Mouse (Mus musculus): Measurements from ENCODE around the gene Uqcc2. TPM values are rescaled to one million over a fixed set of nuclear protein-coding genes. Genes with fewer than 3 reads are reported as not detected.

The Uqcc2 gene
- polyA plus RNA-seq, 1 experiment from 2014 or later, result 146 TPM

DNA sequence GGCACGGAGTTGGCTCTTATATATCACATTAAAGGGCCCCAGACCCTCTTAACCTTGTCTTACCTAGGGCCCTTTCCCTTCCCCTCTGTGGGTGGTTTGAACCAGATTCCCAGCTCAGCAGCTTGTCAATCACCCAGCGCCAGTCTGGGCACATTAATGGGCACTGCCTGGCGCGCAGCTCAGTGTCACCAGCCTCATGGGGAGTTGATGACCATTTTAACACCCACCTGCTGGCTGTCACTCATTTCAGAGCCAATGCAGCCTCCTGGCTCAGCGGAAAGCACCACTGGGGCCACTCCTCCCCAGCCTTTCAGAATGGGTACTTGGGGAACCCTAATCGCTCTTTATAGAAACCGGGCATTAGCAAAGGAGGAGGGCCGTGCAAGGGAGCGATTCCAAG is 4.7 kb upstream of the Uqcc2 start:
- H3K4me2 ChIP-seq, result no peak overlapping the region
- no peak for ATAC-seq (ENCODE audit: insufficient read depth)

DNA sequence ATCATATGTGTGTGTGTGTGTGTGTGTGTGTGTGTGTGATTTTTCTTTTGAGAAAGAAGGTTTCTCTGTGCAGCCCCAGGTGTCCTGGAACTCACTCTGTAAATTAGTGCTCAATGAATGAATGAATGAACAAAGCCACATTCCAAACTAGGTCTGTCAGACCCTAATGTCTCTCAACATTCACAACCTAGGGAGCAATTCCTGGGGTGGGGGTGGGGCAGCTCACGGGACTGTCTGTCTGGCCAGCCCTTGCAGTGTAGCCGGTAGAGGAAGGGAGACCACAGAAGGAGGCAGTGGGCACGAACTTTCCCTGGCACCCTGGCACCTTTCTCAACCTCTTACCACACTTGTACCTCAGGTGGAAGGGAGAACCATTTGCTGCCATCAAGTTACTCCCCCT is 999 bp upstream of the Uqcc2 start:
- Histone ChIP-seq H3K9me3 (replicated peaks) (no peaks in the 10 kb centered on the region), H3K27me3 (no peaks in the 10 kb centered on the region), H3K4me1 (replicated peaks) (peaks cover 56% of the 10 kb centered on the region), H3K9ac (no peak overlapping the region), H3K27ac (replicated peaks) (no peak overlapping the region; the same call in 1 of the 2 replicates), H3K4me2 (no peak overlapping the region), H3K4me3 (replicated peaks) (no peak overlapping the region), H3K36me3 (replicated peaks) (no peaks in the 10 kb centered on the region)
- no peak for ATAC-seq (ENCODE audit: insufficient read depth)
- WGBS (ENCODE audit: insufficient replicate concordance), result 26% methylated on average over 3 of the region's 3 CpGs

More for the DNA sequence above, 4.7 kb upstream of the Uqcc2 start:
- no peak overlapping the region for H3K9ac ChIP-seq
- H3K4me3 ChIP-seq (replicated peaks), result no peak overlapping the region
- peaks cover 9% of the 10 kb centered on the region; the same call in 1 of the 2 replicates for H3K27me3 ChIP-seq
- WGBS (ENCODE audit: insufficient replicate concordance), result 80% methylated on average over 9 of the region's 9 CpGs
- H3K4me1 ChIP-seq (replicated peaks), result peaks cover 20% of the 10 kb centered on the region
- H3K9me3 ChIP-seq (replicated peaks), result no peaks in the 10 kb centered on the region
- H3K36me3 ChIP-seq (replicated peaks), result no peaks in the 10 kb centered on the region
- H3K27ac ChIP-seq (replicated peaks), result no peak overlapping the region

DNA sequence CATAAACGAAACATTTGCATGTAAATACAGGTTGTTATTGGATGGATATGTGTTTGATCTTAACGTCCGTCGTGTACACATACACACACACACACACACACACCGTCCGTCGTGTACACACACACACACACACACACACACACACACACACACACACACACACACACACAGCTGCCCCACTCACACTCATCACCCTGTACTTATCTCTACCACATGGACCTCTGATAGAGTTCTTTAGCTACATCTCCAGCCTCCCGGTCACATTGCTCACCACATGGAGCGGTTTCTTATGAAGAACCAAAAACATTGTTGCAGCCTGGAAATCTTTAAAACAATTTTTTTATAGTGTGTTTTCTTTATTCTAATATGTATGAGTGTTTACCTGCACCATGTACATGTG is 471 bp upstream of the Uqcc2 start:
- ATAC-seq (ENCODE audit: insufficient read depth), result peak; percentile 56

DNA sequence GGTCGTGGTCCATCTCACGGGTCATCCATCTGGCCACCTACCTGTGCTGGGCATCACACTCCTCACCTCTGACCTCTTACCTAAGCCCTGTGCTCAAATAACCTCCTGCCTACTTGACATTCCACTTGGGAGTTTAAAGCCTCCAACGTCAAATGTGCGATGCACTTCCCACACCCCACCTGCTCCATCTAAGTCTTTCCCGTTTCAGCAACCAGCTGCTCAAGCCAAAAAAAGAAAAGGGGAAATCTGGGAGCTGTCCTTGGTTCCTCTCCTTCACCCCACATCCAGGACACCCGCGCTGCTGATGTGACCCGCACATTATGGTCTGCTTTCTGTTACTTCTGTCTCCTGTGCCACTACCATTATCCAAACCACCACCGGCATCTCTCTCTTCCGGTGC is 1.5 kb downstream of the Uqcc2 start:
- no peak overlapping the region for H3K4me2 ChIP-seq
- H3K36me3 ChIP-seq (replicated peaks), result no peaks in the 10 kb centered on the region
- peaks cover 64% of the 10 kb centered on the region for H3K4me1 ChIP-seq (replicated peaks)
- 87% methylated on average over 10 of the region's 10 CpGs for WGBS (ENCODE audit: insufficient replicate concordance)
- no peaks in the 10 kb centered on the region for H3K27me3 ChIP-seq
- H3K9ac ChIP-seq, result no peak overlapping the region
- no peak overlapping the region for H3K4me3 ChIP-seq (replicated peaks)
- no peaks in the 10 kb centered on the region for H3K9me3 ChIP-seq (replicated peaks)
- no peak for ATAC-seq (ENCODE audit: insufficient read depth)
- H3K27ac ChIP-seq (replicated peaks), result no peak overlapping the region

More for the DNA sequence above, 471 bp upstream of the Uqcc2 start:
- H3K36me3 ChIP-seq (replicated peaks), result no peaks in the 10 kb centered on the region
- H3K4me3 ChIP-seq (replicated peaks), result peak overlapping the region; percentile 71
- peaks cover 58% of the 10 kb centered on the region for H3K4me1 ChIP-seq (replicated peaks)
- 8% methylated on average over 9 of the region's 9 CpGs for WGBS (ENCODE audit: insufficient replicate concordance)
- peak overlapping the region; percentile 65 for H3K27ac ChIP-seq (replicated peaks)
- H3K9me3 ChIP-seq (replicated peaks), result no peaks in the 10 kb centered on the region
- peak overlapping the region; percentile 78 for H3K4me2 ChIP-seq
- peak overlapping the region; percentile 35; the same call in 1 of the 2 replicates for H3K9ac ChIP-seq
- no peaks in the 10 kb centered on the region for H3K27me3 ChIP-seq

DNA sequence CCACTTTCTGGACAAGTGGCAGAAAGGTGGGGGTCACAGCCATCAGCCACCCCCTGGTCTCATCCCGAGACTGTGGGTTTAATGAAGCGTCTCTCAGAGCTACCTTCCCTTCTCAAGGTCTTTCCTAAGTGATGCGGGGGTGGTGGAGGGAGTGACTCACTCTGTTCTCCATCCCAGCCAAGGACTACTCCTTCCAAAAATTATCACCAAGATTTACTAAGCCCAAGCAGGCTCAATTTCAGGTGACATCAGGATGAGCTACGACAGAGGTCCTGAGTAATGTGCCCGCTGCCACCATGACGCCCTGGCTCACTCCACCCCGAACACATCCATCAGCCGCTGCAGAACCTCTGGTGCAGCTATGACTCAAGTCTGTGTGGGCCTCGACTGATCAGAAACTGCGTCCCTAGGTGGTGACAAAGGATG is 2.5 kb downstream of the Uqcc2 start:
- H3K9ac ChIP-seq, result no peak overlapping the region
- no peak overlapping the region for H3K4me2 ChIP-seq
- H3K36me3 ChIP-seq (replicated peaks), result no peaks in the 10 kb centered on the region
- no peak overlapping the region for H3K27ac ChIP-seq (replicated peaks)
- H3K4me3 ChIP-seq (replicated peaks), result no peak overlapping the region
- H3K27me3 ChIP-seq, result no peaks in the 10 kb centered on the region
- peaks cover 70% of the 10 kb centered on the region for H3K4me1 ChIP-seq (replicated peaks)
- no peaks in the 10 kb centered on the region for H3K9me3 ChIP-seq (replicated peaks)
- ATAC-seq (ENCODE audit: insufficient read depth), result no peak
- WGBS (ENCODE audit: insufficient replicate concordance), result 74% methylated on average over 10 of the region's 10 CpGs

DNA sequence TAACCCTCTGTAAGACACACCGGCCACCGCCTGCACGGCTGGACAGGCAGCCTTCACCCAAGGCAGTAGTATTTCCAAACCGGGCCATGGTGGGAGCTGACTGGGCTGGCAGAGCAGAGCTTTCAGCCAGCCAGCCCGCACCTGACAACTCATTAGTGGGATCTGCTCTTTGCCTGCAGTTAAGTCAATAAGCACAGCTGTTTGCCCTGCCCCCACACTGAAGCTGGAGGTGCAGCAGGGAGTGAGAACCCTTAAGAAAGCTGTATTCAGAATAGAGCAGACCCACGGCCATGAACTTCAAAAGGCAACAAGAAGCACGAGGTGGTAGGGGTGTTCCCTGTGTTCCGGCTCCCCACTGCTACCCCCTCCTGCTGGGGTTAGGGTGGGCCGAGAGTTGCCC is 3.5 kb downstream of the Uqcc2 start:
- no peak overlapping the region; the same call in 1 of the 2 replicates for H3K4me2 ChIP-seq
- H3K27me3 ChIP-seq, result no peaks in the 10 kb centered on the region
- peaks cover 67% of the 10 kb centered on the region for H3K4me1 ChIP-seq (replicated peaks)
- H3K9ac ChIP-seq, result no peak overlapping the region
- no peak overlapping the region for H3K27ac ChIP-seq (replicated peaks)
- WGBS (ENCODE audit: insufficient replicate concordance), result 63% methylated on average over 9 of the region's 9 CpGs
- 0 out of 2 replicates have a peak, but pooled peaks cover 5% of the 10 kb centered on the region for H3K36me3 ChIP-seq (replicated peaks)
- ATAC-seq (ENCODE audit: insufficient read depth), result no peak
- no peak overlapping the region for H3K4me3 ChIP-seq (replicated peaks)
- no peaks in the 10 kb centered on the region for H3K9me3 ChIP-seq (replicated peaks)

DNA sequence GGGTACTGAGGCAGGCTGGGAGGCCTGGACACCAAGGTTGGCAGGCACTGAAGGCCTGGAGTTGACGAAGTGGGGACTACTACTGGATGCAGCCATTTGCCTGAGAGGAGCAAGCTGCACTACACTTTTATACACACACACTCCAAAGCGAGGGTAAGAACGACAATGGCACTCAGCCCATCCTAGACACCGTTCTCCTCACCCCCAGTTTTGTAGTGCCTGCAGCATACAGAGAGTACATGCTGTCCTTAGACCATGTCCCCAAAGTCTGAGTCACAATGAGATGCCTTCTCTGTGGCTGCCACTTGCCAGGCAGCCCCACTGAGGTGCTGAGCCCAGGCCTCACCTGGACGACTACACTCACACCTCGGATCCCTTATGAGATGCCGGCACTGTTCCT is 3.9 kb downstream of the Uqcc2 start:
- H3K9me3 ChIP-seq (replicated peaks), result no peaks in the 10 kb centered on the region
- 83% methylated on average over 7 of the region's 7 CpGs for WGBS (ENCODE audit: insufficient replicate concordance)
- 0 out of 2 replicates have a peak, but pooled peaks cover 5% of the 10 kb centered on the region for H3K36me3 ChIP-seq (replicated peaks)
- no peak overlapping the region; the same call in 1 of the 2 replicates for H3K4me2 ChIP-seq
- peaks cover 63% of the 10 kb centered on the region for H3K4me1 ChIP-seq (replicated peaks)
- ATAC-seq (ENCODE audit: insufficient read depth), result no peak
- no peak overlapping the region for H3K27ac ChIP-seq (replicated peaks)
- no peaks in the 10 kb centered on the region for H3K27me3 ChIP-seq
- H3K4me3 ChIP-seq (replicated peaks), result no peak overlapping the region
- H3K9ac ChIP-seq, result no peak overlapping the region

DNA sequence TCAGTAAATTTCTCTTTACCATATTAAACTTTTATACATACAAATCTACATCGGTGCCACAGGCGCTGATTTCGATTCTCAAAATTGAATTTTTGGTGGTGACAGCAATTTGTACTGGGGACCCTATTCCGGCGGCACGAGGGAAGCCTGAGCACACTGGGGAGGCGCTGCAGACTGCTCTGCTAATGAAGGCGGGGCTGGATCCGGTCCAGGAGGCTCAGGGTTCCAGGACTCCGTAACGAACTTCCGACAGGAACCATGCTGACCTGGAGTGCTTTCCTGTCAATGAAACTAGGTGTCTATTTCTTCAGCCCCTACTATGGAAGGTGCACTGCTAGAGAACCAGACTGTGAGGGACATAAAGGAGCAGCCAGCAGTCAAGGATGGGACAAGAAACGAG is 4.4 kb downstream of the Uqcc2 start:
- H3K36me3 ChIP-seq (replicated peaks), result 0 out of 2 replicates have a peak, but pooled peaks cover 5% of the 10 kb centered on the region
- 82% methylated on average over 13 of the region's 13 CpGs for WGBS (ENCODE audit: insufficient replicate concordance)
- H3K9ac ChIP-seq, result no peak overlapping the region
- H3K4me3 ChIP-seq (replicated peaks), result no peak overlapping the region
- H3K27ac ChIP-seq (replicated peaks), result no peak overlapping the region
- H3K9me3 ChIP-seq (replicated peaks), result no peaks in the 10 kb centered on the region
- no peak for ATAC-seq (ENCODE audit: insufficient read depth)
- peaks cover 61% of the 10 kb centered on the region for H3K4me1 ChIP-seq (replicated peaks)
- no peak overlapping the region for H3K4me2 ChIP-seq
- H3K27me3 ChIP-seq, result no peaks in the 10 kb centered on the region

DNA sequence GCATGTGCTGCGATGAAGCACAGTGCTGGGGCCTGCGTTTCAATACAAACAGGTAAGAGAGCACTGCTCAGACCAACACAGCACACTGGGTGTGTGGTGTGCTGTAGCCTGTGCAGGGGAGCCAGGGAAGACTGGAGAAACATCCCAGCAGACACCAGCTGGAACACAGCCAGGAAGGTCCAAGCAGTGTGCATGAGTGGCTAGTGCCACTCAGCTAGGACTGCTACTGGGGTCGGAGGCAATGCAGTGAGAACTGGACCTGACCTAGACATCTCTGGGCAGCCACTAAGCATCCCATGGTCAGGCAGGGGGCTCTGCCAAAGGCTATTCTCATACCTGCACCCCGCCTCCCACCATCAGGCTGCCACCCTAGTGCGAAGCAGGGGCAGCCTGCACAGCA is 5.5 kb downstream of the Uqcc2 start:
- H3K9me3 ChIP-seq (replicated peaks), result no peaks in the 10 kb centered on the region
- H3K4me3 ChIP-seq (replicated peaks), result no peak overlapping the region
- peaks cover 63% of the 10 kb centered on the region for H3K4me1 ChIP-seq (replicated peaks)
- no peak overlapping the region for H3K27ac ChIP-seq (replicated peaks)
- no peak for ATAC-seq (ENCODE audit: insufficient read depth)
- no peak overlapping the region for H3K9ac ChIP-seq
- no peak overlapping the region for H3K4me2 ChIP-seq
- H3K36me3 ChIP-seq (replicated peaks), result peaks cover 12% of the 10 kb centered on the region; the same call in 1 of the 2 replicates
- H3K27me3 ChIP-seq, result no peaks in the 10 kb centered on the region
- WGBS (ENCODE audit: insufficient replicate concordance), result 81% methylated on average over 5 of the region's 5 CpGs

DNA sequence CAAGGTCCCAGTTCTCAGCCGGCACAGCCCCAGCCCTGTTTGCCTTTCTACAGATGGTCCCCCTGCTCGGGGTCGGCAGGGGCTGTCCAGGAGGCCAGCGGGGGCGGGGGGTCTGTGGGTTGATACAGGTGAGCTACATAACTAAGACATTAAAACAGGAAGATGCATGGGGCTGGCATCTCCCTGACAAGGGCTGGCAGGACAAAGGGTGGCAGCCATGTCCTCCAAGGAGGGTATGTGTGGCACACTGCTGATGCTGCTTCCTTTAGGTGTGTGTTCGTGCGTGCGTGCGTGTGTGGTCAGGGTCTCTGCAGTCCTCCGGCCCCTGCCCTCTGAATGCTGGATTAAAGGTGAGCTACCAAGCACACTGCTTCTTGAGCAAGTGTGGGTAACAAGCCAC is 6.7 kb downstream of the Uqcc2 start:
- 73% methylated on average over 10 of the region's 10 CpGs for WGBS (ENCODE audit: insufficient replicate concordance)
- H3K9me3 ChIP-seq (replicated peaks), result no peaks in the 10 kb centered on the region
- no peak overlapping the region for H3K4me2 ChIP-seq
- H3K4me1 ChIP-seq (replicated peaks), result peaks cover 60% of the 10 kb centered on the region
- H3K36me3 ChIP-seq (replicated peaks), result peaks cover 25% of the 10 kb centered on the region; the same call in 1 of the 2 replicates
- H3K27me3 ChIP-seq, result no peaks in the 10 kb centered on the region
- H3K27ac ChIP-seq (replicated peaks), result no peak overlapping the region
- ATAC-seq (ENCODE audit: insufficient read depth), result no peak
- no peak overlapping the region for H3K4me3 ChIP-seq (replicated peaks)
- H3K9ac ChIP-seq, result no peak overlapping the region

DNA sequence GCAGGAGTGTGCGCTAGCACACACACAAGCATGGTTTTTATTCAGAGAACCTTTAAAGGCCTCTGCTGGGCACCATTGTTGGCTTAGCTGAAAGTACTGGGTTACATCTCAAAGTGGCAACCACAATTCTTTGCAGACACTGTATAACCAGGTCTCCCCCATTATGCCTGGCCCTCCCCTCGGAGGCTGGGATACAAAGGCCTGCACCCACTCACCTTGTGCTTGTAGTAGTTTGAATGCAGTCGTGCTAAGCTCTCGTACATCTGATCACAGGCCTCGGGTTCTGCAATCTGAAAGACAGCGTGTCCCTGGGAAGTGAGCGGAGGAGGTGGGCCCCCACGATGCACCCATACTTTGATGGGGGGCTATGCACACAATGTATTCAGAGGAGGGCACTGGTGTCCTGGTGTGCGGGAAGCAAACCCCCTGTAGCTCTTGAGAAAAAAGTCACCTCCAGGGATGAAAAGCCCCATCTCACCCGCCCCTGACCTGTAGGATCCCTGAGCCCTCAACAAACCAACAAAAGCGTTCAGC is 8.0 kb downstream of the Uqcc2 start:
- Histone ChIP-seq H3K4me2 (no peak overlapping the region), H3K9ac (no peak overlapping the region), H3K4me1 (replicated peaks) (peaks cover 57% of the 10 kb centered on the region), H3K36me3 (replicated peaks) (peaks cover 29% of the 10 kb centered on the region; the same call in 1 of the 2 replicates), H3K27ac (replicated peaks) (no peak overlapping the region), H3K27me3 (no peaks in the 10 kb centered on the region), H3K9me3 (replicated peaks) (no peaks in the 10 kb centered on the region), H3K4me3 (replicated peaks) (no peak overlapping the region)
- no peak for ATAC-seq (ENCODE audit: insufficient read depth)
- WGBS (ENCODE audit: insufficient replicate concordance), result 79% methylated on average over 11 of the region's 11 CpGs

DNA sequence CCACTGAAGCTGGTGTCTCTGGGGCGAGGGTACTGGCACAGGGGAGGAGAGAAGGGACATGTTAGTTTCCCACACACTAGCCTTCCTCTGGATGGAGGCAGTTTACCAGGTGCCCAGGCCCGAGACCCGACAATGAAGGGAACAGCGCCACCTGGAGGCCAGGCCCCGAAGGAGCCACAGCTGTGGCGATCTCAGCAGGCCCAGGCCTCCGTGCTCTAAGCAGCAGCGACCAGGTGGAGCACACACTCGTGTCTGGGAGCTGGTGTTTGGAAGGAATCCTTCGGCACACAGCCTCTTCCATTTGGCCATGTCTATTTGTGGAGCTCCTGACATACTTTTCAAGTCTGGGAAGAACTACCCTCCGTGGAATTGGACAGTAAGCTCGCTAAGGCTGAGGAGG is 8.5 kb downstream of the Uqcc2 start:
- no peaks in the 10 kb centered on the region for H3K27me3 ChIP-seq

More for the DNA sequence above, 8.5 kb downstream of the Uqcc2 start:
- Histone ChIP-seq H3K9ac (no peak overlapping the region), H3K36me3 (replicated peaks) (peaks cover 29% of the 10 kb centered on the region; the same call in 1 of the 2 replicates), H3K4me1 (replicated peaks) (peaks cover 58% of the 10 kb centered on the region), H3K27ac (replicated peaks) (no peak overlapping the region), H3K9me3 (replicated peaks) (no peaks in the 10 kb centered on the region), H3K4me2 (no peak overlapping the region), H3K4me3 (replicated peaks) (no peak overlapping the region)
- WGBS (ENCODE audit: insufficient replicate concordance), result 33% methylated on average over 12 of the region's 12 CpGs
- no peak for ATAC-seq (ENCODE audit: insufficient read depth)

Measured in liver, embryonic 15.5 days (tissue).